Mouse (Mus musculus) frontal cortex, postnatal 36 days (tissue): ENCODE measurements around the gene Caly.
A peak's percentile ranks its signal among the peaks of the same experiment; 100 is the strongest.

Source experiments
- DNase-seq, 2 experiments: peaks; one replicate each; pipeline ENCODE4 v3.0.0; 2022; ENCODE audit warnings: low spot score in 2 of 2

Gene Caly

DNA sequence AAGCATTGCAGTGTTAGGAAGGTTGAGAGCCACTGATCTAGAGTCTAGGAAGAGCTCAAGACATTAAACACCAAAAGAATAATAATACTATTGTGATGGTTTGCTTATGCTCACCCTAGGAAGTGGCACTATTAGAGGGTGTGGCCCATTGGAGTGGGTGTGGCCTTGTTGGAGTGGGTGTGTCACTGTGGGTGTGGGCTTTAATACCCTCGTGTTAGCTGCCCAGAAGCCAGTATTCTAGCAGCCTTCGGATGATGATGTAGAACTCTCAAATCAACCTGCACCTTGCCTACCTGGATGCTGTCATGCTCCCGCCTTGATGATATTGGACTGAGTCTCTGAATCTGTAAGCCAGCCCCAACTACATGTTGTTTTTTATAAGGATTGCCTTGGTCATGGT, 39.6 kb downstream of the Caly start:
- DNase-seq: no peak

GRCm38 (mm10) chr7:140037171-140037555, 45.2 kb downstream of the Caly start:
- DNase-seq: no peak

DNA sequence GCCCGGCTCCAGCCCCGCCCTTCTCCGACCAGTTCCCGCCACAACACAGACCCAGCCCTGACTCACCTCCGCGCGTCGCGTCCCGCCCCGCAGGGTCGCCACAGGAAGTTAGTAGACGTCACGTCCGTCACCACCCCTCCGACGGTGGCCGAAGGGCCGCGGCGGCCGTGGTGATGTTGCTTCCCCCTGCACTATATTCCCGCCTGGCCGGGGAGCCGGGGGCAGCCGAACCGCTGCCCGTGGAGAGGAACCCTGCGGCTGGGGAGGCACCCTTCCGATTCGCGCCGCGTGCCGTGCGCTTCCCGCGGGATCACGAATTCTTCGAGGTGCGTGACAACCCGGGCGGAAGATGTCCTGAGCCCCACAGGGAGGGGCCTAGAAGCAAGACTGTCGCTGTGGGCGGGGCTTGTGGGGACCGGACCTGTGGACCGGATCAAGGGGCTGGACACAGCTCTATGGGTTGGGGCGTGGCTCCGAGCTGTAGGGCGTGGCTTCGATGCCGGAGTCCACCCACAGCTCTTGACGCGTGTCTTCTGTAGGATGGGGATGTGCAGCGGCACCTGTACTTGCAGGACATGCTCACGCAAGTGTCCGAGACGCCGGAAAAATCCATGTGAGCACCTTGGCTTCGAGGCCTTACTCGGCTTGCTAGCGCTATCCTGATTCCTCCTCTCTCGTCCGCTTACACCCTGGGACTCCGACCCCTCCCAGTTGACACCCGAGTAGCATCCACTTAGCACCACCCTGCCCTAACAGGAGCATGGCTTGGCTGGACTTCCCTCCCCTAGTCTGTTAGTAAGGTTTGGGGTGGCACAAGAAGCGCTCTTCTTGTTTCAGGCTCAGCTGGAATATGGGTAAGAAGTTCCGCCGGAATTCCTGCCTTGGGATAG, 45.8 kb downstream of the Caly start, which contains the start of the genes Zfp511 and Tubgcp2:
TSS of gene Zfp511 (plus strand) at position 111 of the 890 bp plus-strand sequence.
TSS of gene Tubgcp2 (minus strand) at position 389 of the 890 bp plus-strand sequence.
- DNase-seq: peak; percentile 90 to 93

- DNase-seq: no peak
Measured at GRCm38 (mm10) chr7:140035456-140035855, 46.9 kb downstream of the Caly start.

GRCm38 (mm10) chr7:140033386-140033785, 49.0 kb downstream of the Caly start:
- no peak for DNase-seq

GRCm38 (mm10) chr7:140032366-140032765, 50.0 kb downstream of the Caly start:
- no peak for DNase-seq

- DNase-seq: no peak
Measured at GRCm38 (mm10) chr7:140031771-140032170, 50.6 kb downstream of the Caly start.
